Mouse (Mus musculus): ENCODE data around the gene Fkbpl.

The Fkbpl gene

DNA sequence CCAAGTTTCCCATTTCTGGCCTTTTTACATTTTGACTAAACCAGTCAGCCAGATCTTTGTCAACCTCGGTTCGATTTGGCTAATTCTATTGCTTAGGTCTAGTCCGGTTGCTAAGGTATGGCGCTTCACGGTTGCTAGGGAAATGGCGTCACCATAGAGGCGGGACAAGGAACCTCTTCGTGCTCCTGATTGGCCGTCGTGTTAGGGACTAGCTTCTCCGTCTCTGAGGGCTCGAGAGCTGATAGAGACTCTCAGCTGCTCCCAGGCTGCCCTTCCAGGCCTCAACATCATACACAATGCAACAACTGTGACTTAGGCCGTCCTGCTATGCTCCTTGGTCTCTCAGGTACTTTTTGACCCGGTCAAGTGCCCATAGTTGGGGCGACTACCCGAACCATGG, at the start of gene Fkbpl:
Fkbpl (plus strand) TSS at position 157 of the 400 bp plus-strand sequence.
- DNase-seq (ENCODE audit: low spot score in 2 of 2): peak; percentile 94 to 95

GRCm38 (mm10) chr17:34596098-34596497, 48.5 kb upstream of the Fkbpl start:
- no peak for DNase-seq (ENCODE audit: low spot score in 2 of 2)

- DNase-seq (ENCODE audit: low spot score in 2 of 2): peak in 1 of 2 experiments; percentile 17
Measured at GRCm38 (mm10) chr17:34597566-34598095, 46.9 kb upstream of the Fkbpl start, which contains the start of gene Ager. Gene Ager, plus strand, starts transcription at chr17:34597862.

GRCm38 (mm10) chr17:34599891-34600290, 44.7 kb upstream of the Fkbpl start:
- DNase-seq (ENCODE audit: low spot score in 2 of 2): no peak

- DNase-seq (ENCODE audit: low spot score in 2 of 2): no peak
Measured at GRCm38 (mm10) chr17:34601796-34602195, 42.8 kb upstream of the Fkbpl start.

DNA sequence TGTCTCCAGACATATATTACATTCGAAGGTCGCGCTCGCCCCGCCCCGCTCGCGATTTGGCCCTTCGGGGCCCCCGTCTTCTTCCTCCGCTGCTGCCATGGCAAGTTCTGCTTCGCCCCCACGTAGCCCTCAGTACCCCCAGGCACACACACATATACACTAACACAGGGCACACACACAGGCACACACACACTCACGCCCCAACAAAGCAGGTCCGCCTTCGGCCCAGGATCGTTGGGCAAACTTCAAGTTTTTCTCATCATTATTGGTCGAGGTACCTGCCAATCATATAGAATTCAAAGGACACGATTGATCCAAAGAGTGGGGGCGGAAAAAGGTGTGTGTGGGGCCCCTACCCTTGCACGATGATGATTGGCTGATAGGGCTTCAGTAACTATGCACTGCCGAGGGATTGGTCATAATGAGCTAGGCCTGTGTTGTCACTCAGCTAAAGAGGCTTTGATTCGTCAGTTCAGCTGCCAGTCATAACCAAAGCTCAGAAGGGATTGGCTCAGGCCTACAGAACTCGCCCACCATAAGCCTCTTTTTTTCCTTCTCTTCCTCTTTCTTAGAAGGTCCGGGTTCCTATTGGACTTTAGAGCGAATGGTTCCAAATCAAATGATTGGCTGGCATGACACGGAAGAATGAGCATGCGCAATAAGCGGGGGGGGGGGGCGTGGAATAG, 41.0 kb upstream of the Fkbpl start, which contains the start of gene Rnf5:
Rnf5 (minus strand) TSS at position 316 of the 686 bp plus-strand sequence.
- DNase-seq (ENCODE audit: low spot score in 2 of 2): peak; percentile 99 to 100

- peak; percentile 98 for DNase-seq (ENCODE audit: low spot score in 2 of 2)
Measured at GRCm38 (mm10) chr17:34604061-34604508, 40.5 kb upstream of the Fkbpl start, which contains the start of gene Agpat1. Gene Agpat1, plus strand, starts transcription at chr17:34604262.

GRCm38 (mm10) chr17:34604511-34605237, 39.9 kb upstream of the Fkbpl start:
- DNase-seq (ENCODE audit: low spot score in 2 of 2): no peak

GRCm38 (mm10) chr17:34605609-34606008, 39.0 kb upstream of the Fkbpl start:
- DNase-seq (ENCODE audit: low spot score in 2 of 2): peak; percentile 96 to 98

- DNase-seq (ENCODE audit: low spot score in 2 of 2): no peak
Measured at GRCm38 (mm10) chr17:34606186-34607039, 38.2 kb upstream of the Fkbpl start.

DNA sequence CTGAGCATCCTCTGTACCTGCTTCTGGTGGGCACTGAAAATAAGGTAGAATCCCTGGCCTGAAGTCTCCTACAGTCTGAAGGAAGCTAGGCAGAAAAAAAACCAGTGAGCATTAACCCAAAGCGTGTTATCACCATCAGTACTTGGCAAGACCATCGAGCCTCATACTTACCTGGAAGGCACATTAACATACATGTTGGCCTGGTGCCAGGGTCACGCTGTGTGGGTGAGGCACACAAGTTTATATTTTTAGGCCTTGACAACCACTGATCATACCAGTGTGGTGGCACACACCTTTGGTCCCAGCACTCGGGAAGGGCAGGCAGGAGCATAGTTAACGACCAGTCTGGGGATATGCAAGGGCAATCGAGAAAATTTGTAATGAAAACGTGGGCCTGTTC, 36.6 kb upstream of the Fkbpl start:
- DNase-seq (ENCODE audit: low spot score in 2 of 2): no peak

- no peak for DNase-seq (ENCODE audit: low spot score in 2 of 2)
Measured at GRCm38 (mm10) chr17:34611050-34611449, 33.5 kb upstream of the Fkbpl start.

DNA sequence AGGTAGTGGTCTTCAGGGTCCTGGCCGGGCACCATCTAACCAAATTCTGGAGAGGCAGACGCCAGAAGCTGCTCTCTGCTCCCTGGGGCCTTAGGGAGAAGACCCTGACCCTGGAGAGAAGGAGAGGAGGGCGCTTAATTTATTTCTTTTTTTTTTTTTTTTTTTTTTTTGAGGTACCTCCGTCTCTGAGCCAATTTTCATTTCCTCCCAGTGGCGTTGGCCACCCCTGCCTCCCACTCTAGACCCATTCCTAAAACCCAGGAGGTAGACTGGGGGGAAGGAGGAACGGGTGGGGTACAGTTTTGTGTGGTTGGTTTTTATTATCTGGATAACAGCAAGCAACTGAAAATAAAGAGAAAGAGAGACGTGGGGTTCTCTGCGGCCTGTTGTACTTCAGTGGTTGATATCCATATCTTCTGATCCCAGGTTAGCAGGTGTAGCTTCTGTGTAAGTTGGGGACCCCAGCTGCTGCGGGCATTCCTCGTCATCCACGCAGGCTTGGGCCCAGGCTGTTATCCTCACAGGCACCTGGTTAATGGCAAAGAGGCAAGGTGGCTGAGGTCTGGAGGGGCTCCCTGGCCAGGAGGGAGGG, 31.4 kb upstream of the Fkbpl start:
- DNase-seq (ENCODE audit: low spot score in 2 of 2): no peak

DNA sequence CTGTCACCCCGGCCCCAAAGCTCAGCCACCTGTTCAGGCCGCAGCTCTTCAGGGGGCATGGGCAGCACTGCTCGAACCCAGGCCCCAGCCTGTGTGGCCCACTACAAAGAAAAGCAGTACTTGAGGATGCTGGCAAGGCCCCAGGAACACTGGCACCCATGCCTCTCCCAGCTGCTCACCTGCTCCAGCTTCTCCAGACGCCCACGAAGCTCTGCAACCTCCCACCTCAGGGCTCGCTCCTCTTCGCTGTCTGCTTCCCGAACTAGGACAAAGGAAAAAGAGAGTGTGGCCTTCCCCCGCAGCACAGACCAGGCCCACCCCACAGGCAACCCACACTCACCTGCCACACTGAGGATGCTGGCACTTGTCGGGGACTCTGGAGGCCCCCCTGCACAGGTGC, 30.7 kb upstream of the Fkbpl start:
- no peak for DNase-seq (ENCODE audit: low spot score in 2 of 2)

- DNase-seq (ENCODE audit: low spot score in 2 of 2): no peak
Measured at GRCm38 (mm10) chr17:34615871-34616270, 28.7 kb upstream of the Fkbpl start, which contains the start of gene Egfl8. Gene Egfl8, minus strand, starts transcription at chr17:34615971.

DNA sequence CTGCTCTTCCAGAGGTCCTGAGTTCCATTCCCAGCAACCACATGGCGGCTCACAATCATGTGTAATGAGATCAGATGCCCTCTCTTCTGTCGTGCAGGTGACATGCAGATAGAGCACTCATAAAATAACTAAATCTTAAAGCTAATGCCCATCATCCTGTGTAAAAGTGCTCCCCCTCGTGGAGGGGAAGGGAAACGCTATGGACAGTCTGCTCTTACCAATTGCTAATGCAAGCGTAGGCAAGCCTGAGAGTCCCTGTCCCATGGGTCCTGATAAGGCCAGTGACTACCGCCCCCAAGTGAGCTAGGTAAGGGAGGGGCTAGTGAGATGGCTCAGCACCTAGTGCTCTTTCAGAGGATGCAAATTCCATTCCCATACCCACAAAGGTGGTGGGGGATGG, 25.6 kb upstream of the Fkbpl start:
- DNase-seq (ENCODE audit: low spot score in 2 of 2): peak in 1 of 2 experiments; percentile 49

DNA sequence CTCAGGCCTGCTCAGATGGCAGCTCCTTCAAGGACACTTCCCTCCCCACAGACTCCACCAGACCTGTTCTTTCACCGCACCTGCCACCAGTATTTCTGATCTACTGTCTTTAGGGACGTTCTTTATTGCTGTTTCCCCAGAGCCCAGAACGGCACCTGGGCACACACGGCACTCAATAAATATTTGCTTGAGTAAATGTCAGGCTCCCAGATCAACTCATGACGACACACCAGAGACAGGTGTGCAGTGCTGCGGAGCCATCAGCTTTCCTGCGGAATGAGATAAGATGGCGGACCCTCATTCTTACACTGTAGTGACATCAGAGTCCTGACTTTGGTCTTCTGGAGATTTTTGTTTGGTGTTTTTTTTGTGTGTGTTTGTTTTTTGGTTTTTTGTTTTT, 23.6 kb upstream of the Fkbpl start:
- no peak for DNase-seq (ENCODE audit: low spot score in 2 of 2)

- DNase-seq (ENCODE audit: low spot score in 2 of 2): no peak
Measured at GRCm38 (mm10) chr17:34623161-34623560, 21.4 kb upstream of the Fkbpl start.

DNA sequence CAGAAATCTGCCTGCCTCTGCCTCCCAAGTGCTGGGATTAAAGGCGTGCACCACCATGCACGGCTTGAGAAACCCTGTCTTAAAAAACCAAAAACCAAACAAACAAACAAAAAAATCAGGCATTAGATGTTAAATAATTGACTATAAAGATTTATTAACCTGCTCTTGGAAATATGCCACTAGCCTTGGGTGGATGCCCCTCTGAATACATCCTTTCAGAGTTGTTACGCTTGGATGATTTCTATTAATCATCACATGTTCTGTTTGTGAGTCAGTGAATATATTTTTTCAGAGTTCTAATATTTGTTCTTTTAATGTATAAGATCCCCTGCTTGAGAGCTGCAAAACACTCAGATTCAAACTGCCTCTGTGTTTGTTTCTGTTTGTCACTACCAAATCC, 19.6 kb upstream of the Fkbpl start:
- DNase-seq (ENCODE audit: low spot score in 2 of 2): no peak

GRCm38 (mm10) chr17:34626062-34626772, 18.3 kb upstream of the Fkbpl start:
- no peak for DNase-seq (ENCODE audit: low spot score in 2 of 2)

GRCm38 (mm10) chr17:34626773-34627092, 17.8 kb upstream of the Fkbpl start:
- no peak for DNase-seq (ENCODE audit: low spot score in 2 of 2)
